Mouse (Mus musculus) c-Kit-negative CD71-positive TER-119-positive erythroid progenitor cells, embryonic 14.5 days (primary cell): Measurements from ENCODE around the gene Nt5c1a.
"Not testable (repeated sequence)": the region's sequence is repeated elsewhere in the genome, so short reads cannot be mapped to it uniquely, and the experiment has no call there.

Experiments
- DNase-seq: peaks from one replicate; pipeline ENCODE4 v3.0.0-alpha.2; 2013; ENCODE audit warnings: low read depth, low spot score

The Nt5c1a gene

GRCm38 (mm10) chr4:123201186-123202093 is at the start of gene Nt5c1a:
Gene Nt5c1a, plus strand, starts transcription at chr4:123201504.
- no peak for DNase-seq

- DNase-seq, result no peak
Observed at GRCm38 (mm10) chr4:123152003-123152402, 49.3 kb upstream of the Nt5c1a start.

GRCm38 (mm10) chr4:123152976-123153375 is 48.3 kb upstream of the Nt5c1a start:
- no peak for DNase-seq

- no peak for DNase-seq
Observed at GRCm38 (mm10) chr4:123155004-123155403, 46.3 kb upstream of the Nt5c1a start.

- DNase-seq, result no peak
Observed at GRCm38 (mm10) chr4:123155427-123155826, 45.9 kb upstream of the Nt5c1a start.

GRCm38 (mm10) chr4:123155840-123156239 is 45.5 kb upstream of the Nt5c1a start:
- no peak for DNase-seq

GRCm38 (mm10) chr4:123160571-123160970 is 40.7 kb upstream of the Nt5c1a start:
- DNase-seq, result no peak

- DNase-seq, result not testable (repeated sequence)
Observed at GRCm38 (mm10) chr4:123161251-123161650, 40.1 kb upstream of the Nt5c1a start.

- no peak for DNase-seq
Observed at GRCm38 (mm10) chr4:123162305-123162917, 38.9 kb upstream of the Nt5c1a start.

- no peak for DNase-seq
Observed at GRCm38 (mm10) chr4:123164157-123164556, 37.1 kb upstream of the Nt5c1a start.

- no peak for DNase-seq
Observed at GRCm38 (mm10) chr4:123171811-123172210, 29.5 kb upstream of the Nt5c1a start.

GRCm38 (mm10) chr4:123182328-123183238 is 18.7 kb upstream of the Nt5c1a start, which contains the start of gene Hpcal4:
Gene Hpcal4, plus strand, starts transcription at chr4:123183227.
- no peak for DNase-seq

GRCm38 (mm10) chr4:123183239-123184056 is 17.9 kb upstream of the Nt5c1a start:
- no peak for DNase-seq

- no peak for DNase-seq
Observed at GRCm38 (mm10) chr4:123184816-123185215, 16.5 kb upstream of the Nt5c1a start.

GRCm38 (mm10) chr4:123192336-123192735 is 9.0 kb upstream of the Nt5c1a start:
- DNase-seq, result no peak

GRCm38 (mm10) chr4:123193791-123194190 is 7.5 kb upstream of the Nt5c1a start:
- DNase-seq, result no peak

- DNase-seq, result no peak
Observed at GRCm38 (mm10) chr4:123196695-123197094, 4.6 kb upstream of the Nt5c1a start.

- DNase-seq, result no peak
Observed at GRCm38 (mm10) chr4:123200771-123201185, 526 bp upstream of the Nt5c1a start.

- DNase-seq, result no peak
Observed at GRCm38 (mm10) chr4:123202094-123202420, 753 bp downstream of the Nt5c1a start.

GRCm38 (mm10) chr4:123207337-123207736 is 6.0 kb downstream of the Nt5c1a start:
- DNase-seq, result no peak

GRCm38 (mm10) chr4:123210996-123211395 is 9.7 kb downstream of the Nt5c1a start:
- DNase-seq, result no peak
